Comparison of ENCODE assay signal across 8 mouse cellular contexts in genomic region chr11:70321664-70322063, GRCm38 (mm10). TPM values are rescaled to one million over a fixed set of nuclear protein-coding genes. Genes with fewer than 3 reads are reported as not detected.
DNase-seq lines count a peak whose midpoint lies in the region; ATAC-seq and TF ChIP-seq lines count a peak whose summit lies in the region.

No protein-coding gene starts in this region.

- no peak overlapping the region for H3K9ac ChIP-seq in MEL (ENCODE audit: control insufficient read depth, low read depth, low read length, poor library complexity, severe bottlenecking)
- no peak overlapping the region for H3K9ac ChIP-seq in midbrain, embryonic 12.5 days (replicated peaks)
- H3K9ac ChIP-seq in stomach, postnatal 0 days (ENCODE audit: low read length), result no peak overlapping the region

- no peaks in the 10 kb centered on the region for H3K4me1 ChIP-seq in MEL (ENCODE audit: control insufficient read depth in 1 of 2, insufficient read depth in 2 of 2, low read length in 2 of 2)
- peaks cover 8% of the 10 kb centered on the region for H3K4me1 ChIP-seq in hindbrain, embryonic 10.5 days (replicated peaks)
- peaks cover 6% of the 10 kb centered on the region; the same call in 1 of the 2 replicates for H3K4me1 ChIP-seq in limb, embryonic 10.5 days
- H3K4me1 ChIP-seq in midbrain, embryonic 12.5 days, result peaks cover 4% of the 10 kb centered on the region; the same call in 1 of the 2 replicates
- no peaks in the 10 kb centered on the region for H3K4me1 ChIP-seq in stomach, postnatal 0 days (replicated peaks; ENCODE audit: control insufficient read depth, insufficient read depth)

- peak overlapping the region; percentile 40 for H3K4me2 ChIP-seq in midbrain, embryonic 12.5 days (replicated peaks)
- H3K4me2 ChIP-seq in stomach, postnatal 0 days (replicated peaks; ENCODE audit: low read depth), result no peak overlapping the region; the same call in 1 of the 2 replicates

- H3K79me2 ChIP-seq in MEL (ENCODE audit: control insufficient read depth, insufficient read depth, low read length, poor library complexity), result no peaks in the 10 kb centered on the region

- peak; percentile 59 for TF ChIP-seq RAD21 in MEL (IDR thresholded peaks at IDR 0.05; ENCODE audit: low read depth, low read length)

- ATAC-seq in midbrain, embryonic 12.5 days (ENCODE audit: low FRiP score, low read depth), result no peak
- 0 out of 2 replicates have a peak, but pooled peaks have one; percentile 45 for ATAC-seq in stomach, postnatal 0 days (ENCODE audit: low FRiP score, low TSS enrichment)

- H3K27me3 ChIP-seq in MEL (ENCODE audit: control insufficient read depth in 1 of 2, insufficient read depth in 2 of 2, low read length in 2 of 2), result peaks cover 17 to 20% of the 10 kb centered on the region in 2 experiments
- peaks cover 55% of the 10 kb centered on the region for H3K27me3 ChIP-seq in hindbrain, embryonic 10.5 days (ENCODE audit: insufficient read depth, poor library complexity, severe bottlenecking)
- peaks cover 79% of the 10 kb centered on the region for H3K27me3 ChIP-seq in limb, embryonic 10.5 days (ENCODE audit: low read depth, poor library complexity, severe bottlenecking)
- peaks cover 48% of the 10 kb centered on the region for H3K27me3 ChIP-seq in midbrain, embryonic 12.5 days
- H3K27me3 ChIP-seq in stomach, postnatal 0 days (ENCODE audit: control insufficient read depth, insufficient read depth, low read length), result peaks cover 2% of the 10 kb centered on the region; the same call in 1 of the 2 replicates

- DNase-seq in cerebellum, postnatal 14 days, result peak; percentile 28 to 74
- DNase-seq in cerebellum, adult 9-10 months, result no peak
- peak; percentile 72 for DNase-seq in MEL (ENCODE audit: low read depth, low spot score)
- DNase-seq in embryo, embryonic 9.5 days (ENCODE audit: extremely low spot score), result peak; percentile 64
- peak; percentile 70 for DNase-seq in hindbrain, embryonic 10.5 days (ENCODE audit: low spot score)
- DNase-seq in limb, embryonic 10.5 days (ENCODE audit: low spot score), result peak; percentile 79
- peak; percentile 72 for DNase-seq in stomach, postnatal 0 days (ENCODE audit: low spot score)

- no peak overlapping the region for H3K4me3 ChIP-seq in MEL (ENCODE audit: control insufficient read depth in 1 of 2, insufficient read depth in 1 of 2, low read depth in 2 of 2, low read length in 2 of 2)
- peak overlapping the region; percentile 34 for H3K4me3 ChIP-seq in hindbrain, embryonic 10.5 days
- 0 out of 2 replicates have a peak overlapping the region, but pooled peaks have one; percentile 12 for H3K4me3 ChIP-seq in limb, embryonic 10.5 days
- H3K4me3 ChIP-seq in midbrain, embryonic 12.5 days, result peak overlapping the region; percentile 20
- no peak overlapping the region for H3K4me3 ChIP-seq in stomach, postnatal 0 days (ENCODE audit: low read depth, low read length)

- TF ChIP-seq POLR2A in MEL (IDR thresholded peaks at IDR 0.05; ENCODE audit: control insufficient read depth in 1 of 2, insufficient read depth in 1 of 2, low read depth in 1 of 2, low read length in 2 of 2, poor library complexity in 1 of 2), result no peak

- TF ChIP-seq CTCF in MEL (IDR thresholded peaks at IDR 0.05 in 2 of 3, conservative IDR thresholded peaks at IDR 0.05 in 1 of 3; ENCODE audit: control insufficient read depth in 1 of 3, insufficient read depth in 1 of 3, low read depth in 2 of 3, low read length in 3 of 3, poor library complexity in 1 of 3, severe bottlenecking in 1 of 3), result peak; percentile 95 to 96 (median 96)
- peak; percentile 88 for TF ChIP-seq CTCF in stomach, postnatal 0 days (IDR thresholded peaks at IDR 0.05; ENCODE audit: low read depth)

- H3K9me3 ChIP-seq in MEL (replicated peaks; ENCODE audit: insufficient read depth, low read length), result no peaks in the 10 kb centered on the region
- H3K9me3 ChIP-seq in hindbrain, embryonic 10.5 days, result no peaks in the 10 kb centered on the region
- H3K9me3 ChIP-seq in limb, embryonic 10.5 days (replicated peaks), result no peaks in the 10 kb centered on the region
- no peaks in the 10 kb centered on the region for H3K9me3 ChIP-seq in midbrain, embryonic 12.5 days
- H3K9me3 ChIP-seq in stomach, postnatal 0 days (ENCODE audit: control insufficient read depth, low read length), result no peaks in the 10 kb centered on the region

- H3K36me3 ChIP-seq in MEL (ENCODE audit: control insufficient read depth in 1 of 2, insufficient read depth in 2 of 2, low read length in 2 of 2), result no peaks in the 10 kb centered on the region
- H3K36me3 ChIP-seq in hindbrain, embryonic 10.5 days, result no peaks in the 10 kb centered on the region
- H3K36me3 ChIP-seq in limb, embryonic 10.5 days, result no peaks in the 10 kb centered on the region
- no peaks in the 10 kb centered on the region for H3K36me3 ChIP-seq in midbrain, embryonic 12.5 days
- H3K36me3 ChIP-seq in stomach, postnatal 0 days (ENCODE audit: control insufficient read depth, insufficient read depth, low read length), result no peaks in the 10 kb centered on the region

- WGBS in hindbrain, embryonic 10.5 days, result 5% methylated on average over 15 of the region's 15 CpGs
- WGBS in limb, embryonic 10.5 days, result 4% methylated on average over 15 of the region's 15 CpGs
- WGBS in midbrain, embryonic 12.5 days, result 2% methylated on average over 15 of the region's 15 CpGs
- WGBS in stomach, postnatal 0 days, result 6% methylated on average over 15 of the region's 15 CpGs

- TF ChIP-seq EP300 in MEL (IDR thresholded peaks at IDR 0.05; ENCODE audit: low read depth in 1 of 2, low read length in 2 of 2), result no peak
- TF ChIP-seq EP300 in stomach, postnatal 0 days (optimal IDR thresholded peaks at IDR 0.05), result no peak

- no peak overlapping the region for H3K27ac ChIP-seq in MEL (ENCODE audit: control insufficient read depth, low read depth, low read length)
- H3K27ac ChIP-seq in hindbrain, embryonic 10.5 days, result no peak overlapping the region
- no peak overlapping the region for H3K27ac ChIP-seq in limb, embryonic 10.5 days
- H3K27ac ChIP-seq in midbrain, embryonic 12.5 days (replicated peaks), result no peak overlapping the region
- no peak overlapping the region for H3K27ac ChIP-seq in stomach, postnatal 0 days (replicated peaks)

TF ChIP-seq in MEL, 35 proteins besides CTCF, POLR2A, EP300 and RAD21:
- TF ChIP-seq UBTF (IDR thresholded peaks at IDR 0.05; ENCODE audit: borderline replicate concordance, insufficient read depth, low read depth, low read length), result no peak
- TF ChIP-seq SMC3 (IDR thresholded peaks at IDR 0.05; ENCODE audit: low read depth, low read length), result peak; percentile 90
- no peak for TF ChIP-seq MAX (IDR thresholded peaks at IDR 0.05; ENCODE audit: low read length)
- no peak for TF ChIP-seq ELF1 (IDR thresholded peaks at IDR 0.05; ENCODE audit: low read depth, low read length)
- 0 out of 2 replicates have a peak, but pooled peaks have one; percentile 6 for TF ChIP-seq NRF1 (IDR thresholded peaks at IDR 0.05; ENCODE audit: insufficient read depth, low read depth, low read length, poor library complexity, severe bottlenecking)
- no peak for TF ChIP-seq CHD2 (IDR thresholded peaks at IDR 0.05; ENCODE audit: low read length)
- no peak for TF ChIP-seq CHD1 (IDR thresholded peaks at IDR 0.05; ENCODE audit: low read depth, low read length)
- no peak for TF ChIP-seq NELFE (IDR thresholded peaks at IDR 0.05; ENCODE audit: low read depth, low read length)
- TF ChIP-seq ZC3H11A (IDR thresholded peaks at IDR 0.05; ENCODE audit: low read depth, low read length), result peak; percentile 57
- no peak for TF ChIP-seq SIN3A (IDR thresholded peaks at IDR 0.05; ENCODE audit: low read length)
- TF ChIP-seq JUND (IDR thresholded peaks at IDR 0.05; ENCODE audit: low read depth, low read length), result no peak

RNA-seq across cellular contexts. Expression of gene Alox12e, which starts 0.8 kb away (rescaled TPM):
- total RNA-seq in MEL (2012; rRNA removed), result not detected in 2 replicates
- polyA plus RNA-seq in MEL (2012; ENCODE audit: insufficient read depth in 1 of 2, insufficient read length in 2 of 2, low read depth in 1 of 2, low replicate concordance in 2 of 2, missing spikeins in 1 of 2), result not detected
- not detected in 2 replicates for polyA plus RNA-seq in hindbrain, embryonic 10.5 days (2016; fragmentation: Nextera tagmentation; extraction: Ambion mirVana)
- polyA plus RNA-seq in limb, embryonic 10.5 days (2016; fragmentation: Nextera tagmentation; extraction: Ambion mirVana), result 0.06 TPM in 1 of 2 replicates, not detected in the other
- polyA plus RNA-seq in midbrain, embryonic 12.5 days (2016; fragmentation: Nextera tagmentation; extraction: Ambion mirVana), result not detected in 2 replicates
- polyA plus RNA-seq in stomach, postnatal 0 days (2015; fragmentation: Nextera tagmentation; extraction: Ambion mirVana), result 0.05 and 0.17 TPM in 2 replicates

RNA-seq across cellular contexts. Expression of gene Alox15, which starts 30.2 kb away (rescaled TPM):
- total RNA-seq in MEL (2012; rRNA removed), result not detected in 2 replicates
- polyA plus RNA-seq in MEL (2012; ENCODE audit: insufficient read depth in 1 of 2, insufficient read length in 2 of 2, low read depth in 1 of 2, low replicate concordance in 2 of 2, missing spikeins in 1 of 2), result not detected
- polyA plus RNA-seq in hindbrain, embryonic 10.5 days (2016; fragmentation: Nextera tagmentation; extraction: Ambion mirVana), result 0.06 and 0.16 TPM in 2 replicates
- polyA plus RNA-seq in limb, embryonic 10.5 days (2016; fragmentation: Nextera tagmentation; extraction: Ambion mirVana), result not detected in 2 replicates
- polyA plus RNA-seq in midbrain, embryonic 12.5 days (2016; fragmentation: Nextera tagmentation; extraction: Ambion mirVana), result 0.14 and 0.21 TPM in 2 replicates
- 3.2 and 12.3 TPM in 2 replicates for polyA plus RNA-seq in stomach, postnatal 0 days (2015; fragmentation: Nextera tagmentation; extraction: Ambion mirVana)

Comparison
In these comparisons a context has a peak if more than half of its experiments do, and no peak if none do; other contexts are left out.
1. H3K4me3 ChIP-seq: peak in hindbrain, embryonic 10.5 days (single experiment), limb, embryonic 10.5 days (single experiment) and midbrain, embryonic 12.5 days (single experiment); none in MEL (0 of 2) and stomach, postnatal 0 days (single experiment).